Mouse (Mus musculus) stomach, postnatal 0 days (tissue): ENCODE measurements at regions not wholly inside any gene's neighbourhood (a gene's known extent, or its start where the extent isn't known, plus 50 kb on each side); places are given as distances from the start of the nearest gene placed in this dataset.
A peak's percentile ranks its signal among the peaks of the same experiment; 100 is the strongest.

ENCODE experiments used
- ATAC-seq: fragments of 200-750 bp; cut with Nextera tagmentation; 2 replicates; pipeline ENCODE4 v1.8.0; 2017; ENCODE audit not compliant: low FRiP score, low TSS enrichment
- DNase-seq: peaks from one replicate; pipeline ENCODE4 v3.0.0-alpha.2; 2016; ENCODE audit warnings: low spot score
- H3K27ac ChIP-seq: fragments of 300-500 bp; sonication (generic); replicated peaks from 2 replicates; pipeline ENCODE4 v1.5.1; 2014; ENCODE audit warnings: mild to moderate bottlenecking, control low read depth
- H3K27me3 ChIP-seq: fragments of 300-500 bp; sonication (generic); 2 replicates; pipeline ENCODE4 v1.6.1; 2014; ENCODE audit warnings: low read length; ENCODE audit not compliant: control insufficient read depth, insufficient read depth
- H3K36me3 ChIP-seq: fragments of 300-500 bp; sonication (generic); 2 replicates; pipeline ENCODE4 v1.6.1; 2014; ENCODE audit warnings: low read length, mixed read lengths; ENCODE audit not compliant: control insufficient read depth, insufficient read depth
- H3K4me1 ChIP-seq: fragments of 300-500 bp; sonication (generic); replicated peaks from 2 replicates; pipeline ENCODE4 v1.6.1; 2014; ENCODE audit warnings: antibody characterized with exemption; ENCODE audit not compliant: control insufficient read depth, insufficient read depth
- H3K4me2 ChIP-seq: fragments of 300-500 bp; sonication (generic); replicated peaks from 2 replicates; pipeline ENCODE4 v1.6.1; 2014; ENCODE audit warnings: low read depth, mild to moderate bottlenecking, control low read depth, moderate library complexity
- H3K4me3 ChIP-seq: fragments of 300-500 bp; sonication (generic); 2 replicates; pipeline ENCODE4 v1.5.1; 2014; ENCODE audit warnings: low read depth, low read length, control low read depth
- H3K9ac ChIP-seq: fragments of 300-500 bp; sonication (generic); 2 replicates; pipeline ENCODE4 v1.6.1; 2014; ENCODE audit warnings: mild to moderate bottlenecking, low read length, control low read depth, mixed read lengths
- H3K9me3 ChIP-seq: fragments of 300-500 bp; sonication (generic); 2 replicates; pipeline ENCODE4 v1.6.1; 2016; ENCODE audit warnings: low read length; ENCODE audit not compliant: control insufficient read depth
- CTCF ChIP-seq: IDR thresholded peaks from 2 replicates; pipeline ENCODE4 v1.5.1; 2016; ENCODE audit warnings: antibody characterized with exemption, low read depth, mild to moderate bottlenecking, moderate library complexity
- EP300 ChIP-seq: optimal IDR thresholded peaks from 2 replicates; pipeline ENCODE3; 2016; ENCODE audit warnings: antibody characterized with exemption
- WGBS: fragments of 180-500 bp; shearing (Covaris S2); extraction: QIAGEN DNeasy Blood & Tissue Kit; methylation state at CpG from one replicate; pipeline ENCODE4 v1.1.7; 2014; 5-methylcytosine and 5-hydroxymethylcytosine counted together

GRCm38 (mm10) chr3:41453525-41453924 lies 102.0 kb upstream of the Jade1 start:
- ATAC-seq (no peak), DNase-seq (no peak)
- Histone ChIP-seq H3K4me2 (no peak overlapping the region), H3K9ac (no peak overlapping the region), H3K4me1 (no peaks in the 10 kb centered on the region), H3K9me3 (no peaks in the 10 kb centered on the region), H3K27me3 (no peaks in the 10 kb centered on the region), H3K4me3 (no peak overlapping the region), H3K36me3 (no peaks in the 10 kb centered on the region), H3K27ac (no peak overlapping the region)
- TF ChIP-seq CTCF (no peak), EP300 (no peak)
- WGBS = 66% methylated on average over 3 of the region's 3 CpGs

- Histone ChIP-seq H3K27me3 (no peaks in the 10 kb centered on the region), H3K4me3 (no peak overlapping the region), H3K9ac (no peak overlapping the region), H3K4me2 (no peak overlapping the region), H3K4me1 (no peaks in the 10 kb centered on the region), H3K36me3 (no peaks in the 10 kb centered on the region), H3K27ac (no peak overlapping the region), H3K9me3 (no peaks in the 10 kb centered on the region)
- DNase-seq (no peak), ATAC-seq (no peak)
- WGBS = 31% methylated on average over 3 of the region's 3 CpGs
- TF ChIP-seq EP300 (no peak), CTCF (no peak)
These were observed 102.8 kb upstream of the Jade1 start for GRCm38 (mm10) chr3:41452716-41453090.

- Histone ChIP-seq H3K27me3 (no peaks in the 10 kb centered on the region), H3K9ac (no peak overlapping the region), H3K4me1 (no peaks in the 10 kb centered on the region), H3K27ac (no peak overlapping the region), H3K36me3 (no peaks in the 10 kb centered on the region), H3K9me3 (no peaks in the 10 kb centered on the region), H3K4me3 (no peak overlapping the region), H3K4me2 (no peak overlapping the region)
- peak; percentile 88; the same call in 1 of the 2 replicates for ATAC-seq
- TF ChIP-seq EP300 = no peak
- TF ChIP-seq CTCF = no peak
- no peak for DNase-seq
- WGBS = 49% methylated on average over 3 of the region's 3 CpGs
These were observed 103.4 kb upstream of the Jade1 start for GRCm38 (mm10) chr3:41452020-41452715.

DNA sequence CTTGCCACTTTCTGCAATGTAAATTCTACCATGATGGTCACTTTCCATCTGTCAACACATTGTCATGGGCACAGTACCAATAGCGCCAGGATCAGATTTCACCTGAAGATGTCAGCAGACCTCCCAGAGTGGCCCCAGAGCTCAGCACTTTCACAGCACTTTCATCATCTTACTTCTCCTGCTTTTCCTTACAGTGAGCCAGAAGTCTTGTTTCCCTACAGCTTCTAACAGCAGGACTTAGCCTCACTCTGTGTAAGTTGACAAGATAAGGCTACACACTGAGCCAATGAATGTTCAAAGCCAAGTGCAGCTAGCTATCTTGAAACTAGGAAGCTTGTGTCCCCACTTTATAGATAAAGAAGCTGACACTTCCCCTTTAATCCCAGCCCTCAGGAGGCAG lies 104.8 kb upstream of the Jade1 start:
- TF ChIP-seq CTCF (no peak), EP300 (no peak)
- ATAC-seq = no peak
- no peak overlapping the region for H3K4me2 ChIP-seq
- no peak overlapping the region for H3K27ac ChIP-seq
- WGBS = 78% methylated on average over 1 of the region's 1 CpGs
- no peak overlapping the region for H3K4me3 ChIP-seq
- no peaks in the 10 kb centered on the region for H3K36me3 ChIP-seq
- no peak overlapping the region for H3K9ac ChIP-seq
- DNase-seq = no peak
- H3K27me3 ChIP-seq = no peaks in the 10 kb centered on the region
- no peaks in the 10 kb centered on the region for H3K4me1 ChIP-seq
- no peaks in the 10 kb centered on the region for H3K9me3 ChIP-seq

DNA sequence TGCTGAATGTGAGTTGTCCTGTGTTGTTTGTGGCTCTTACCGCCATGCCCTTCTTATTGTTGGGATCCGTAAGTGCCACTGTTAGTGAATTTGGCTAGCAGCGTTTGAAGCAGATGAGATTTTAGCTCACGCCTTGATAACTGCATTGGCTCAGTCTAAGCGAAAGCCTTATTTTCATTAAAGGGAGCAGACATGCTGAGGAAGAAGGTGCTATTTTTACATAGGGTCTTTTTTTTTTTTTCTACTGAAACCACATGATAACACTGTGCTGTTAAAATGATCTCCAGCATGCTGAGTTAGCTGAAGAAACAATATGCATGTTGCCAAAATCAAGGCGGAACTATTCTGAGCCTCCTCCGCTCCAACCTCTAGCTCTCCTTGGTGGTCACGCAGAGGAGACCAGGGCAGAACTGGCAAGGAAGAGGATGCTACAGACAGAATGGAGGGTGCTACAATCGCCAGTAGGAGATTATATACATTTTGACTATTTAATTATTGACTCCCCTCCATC lies 111.2 kb upstream of the Jade1 start:
- 89% methylated on average over 9 of the region's 9 CpGs for WGBS
- H3K36me3 ChIP-seq = no peaks in the 10 kb centered on the region
- H3K4me1 ChIP-seq = no peaks in the 10 kb centered on the region
- H3K4me3 ChIP-seq = no peak overlapping the region
- no peak for ATAC-seq
- H3K27me3 ChIP-seq = no peaks in the 10 kb centered on the region
- H3K27ac ChIP-seq = no peak overlapping the region
- no peak overlapping the region for H3K4me2 ChIP-seq
- H3K9me3 ChIP-seq = no peaks in the 10 kb centered on the region
- TF ChIP-seq CTCF (no peak), EP300 (no peak)
- no peak overlapping the region for H3K9ac ChIP-seq
- DNase-seq = no peak

GRCm38 (mm10) chr3:41436238-41436637 lies 119.3 kb upstream of the Jade1 start:
- no peaks in the 10 kb centered on the region for H3K36me3 ChIP-seq
- H3K9ac ChIP-seq = no peak overlapping the region
- H3K27me3 ChIP-seq = no peaks in the 10 kb centered on the region
- ATAC-seq (no peak), DNase-seq (no peak)
- H3K27ac ChIP-seq = no peak overlapping the region
- no peaks in the 10 kb centered on the region for H3K9me3 ChIP-seq
- WGBS = 78% methylated on average over 8 of the region's 8 CpGs
- H3K4me1 ChIP-seq = no peaks in the 10 kb centered on the region
- no peak for TF ChIP-seq EP300
- no peak for TF ChIP-seq CTCF
- no peak overlapping the region for H3K4me2 ChIP-seq
- no peak overlapping the region for H3K4me3 ChIP-seq
